Mouse (Mus musculus): ENCODE measurements at regions not wholly inside any gene's neighbourhood (a gene's known extent, or its start where the extent isn't known, plus 50 kb on each side); places are given as distances from the start of the nearest gene placed in this dataset.

- no peak overlapping the region for H3K4me2 ChIP-seq (ENCODE audit: low read length)
- H3K4me1 ChIP-seq (replicated peaks; ENCODE audit: control insufficient read depth, insufficient read depth, low read length) = no peaks in the 10 kb centered on the region
- ATAC-seq (replicated peaks; ENCODE audit: low FRiP score, low TSS enrichment, low read depth) (no peak), DNase-seq (ENCODE audit: low spot score) (no peak)
- H3K9me3 ChIP-seq (ENCODE audit: control insufficient read depth, low read length) = no peaks in the 10 kb centered on the region
- H3K27ac ChIP-seq (ENCODE audit: low read depth) = no peak overlapping the region
- no peak overlapping the region for H3K9ac ChIP-seq (ENCODE audit: low read length)
- WGBS = 84% methylated on average over 1 of the region's 1 CpGs
- H3K4me3 ChIP-seq (ENCODE audit: low read depth, low read length) = no peak overlapping the region
- no peaks in the 10 kb centered on the region for H3K36me3 ChIP-seq (ENCODE audit: control insufficient read depth, insufficient read depth, low read length)
- no peaks in the 10 kb centered on the region for H3K27me3 ChIP-seq (replicated peaks; ENCODE audit: control insufficient read depth, insufficient read depth, low read length)
These were observed 157.5 kb downstream of the Arl4a start for GRCm38 (mm10) chr12:39880309-39880708.

DNA sequence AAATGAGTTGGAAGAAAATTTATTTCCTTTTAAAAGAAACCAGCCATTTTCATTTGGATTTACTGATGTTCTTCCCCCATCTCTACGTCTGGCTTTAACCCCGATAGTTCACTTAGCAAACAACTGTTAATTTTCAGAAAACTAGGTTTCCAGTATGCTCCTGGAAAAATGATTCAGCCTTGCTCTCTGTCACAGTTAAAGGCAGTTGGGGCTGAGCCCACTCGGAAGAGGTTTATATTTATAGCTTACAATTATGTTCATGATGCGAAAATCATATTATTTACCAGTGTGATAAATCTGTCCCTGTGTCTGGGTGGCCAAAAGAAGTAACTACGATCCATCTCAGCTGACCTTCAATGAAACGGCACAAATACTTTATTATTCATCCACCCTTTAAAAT lies 163.9 kb downstream of the Arl4a start:
- no peak overlapping the region for H3K4me2 ChIP-seq (ENCODE audit: low read length)
- WGBS = 75% methylated on average over 6 of the region's 6 CpGs
- ATAC-seq (replicated peaks; ENCODE audit: low FRiP score, low TSS enrichment, low read depth) = no peak
- no peaks in the 10 kb centered on the region for H3K4me1 ChIP-seq (replicated peaks; ENCODE audit: control insufficient read depth, insufficient read depth, low read length)
- no peaks in the 10 kb centered on the region for H3K36me3 ChIP-seq (ENCODE audit: control insufficient read depth, insufficient read depth, low read length)
- no peaks in the 10 kb centered on the region for H3K27me3 ChIP-seq (replicated peaks; ENCODE audit: control insufficient read depth, insufficient read depth, low read length)
- no peak overlapping the region for H3K4me3 ChIP-seq (ENCODE audit: low read depth, low read length)
- no peak overlapping the region for H3K9ac ChIP-seq (ENCODE audit: low read length)
- H3K27ac ChIP-seq (ENCODE audit: low read depth) = no peak overlapping the region
- H3K9me3 ChIP-seq (ENCODE audit: control insufficient read depth, low read length) = no peaks in the 10 kb centered on the region
- DNase-seq (ENCODE audit: low spot score) = no peak

DNA sequence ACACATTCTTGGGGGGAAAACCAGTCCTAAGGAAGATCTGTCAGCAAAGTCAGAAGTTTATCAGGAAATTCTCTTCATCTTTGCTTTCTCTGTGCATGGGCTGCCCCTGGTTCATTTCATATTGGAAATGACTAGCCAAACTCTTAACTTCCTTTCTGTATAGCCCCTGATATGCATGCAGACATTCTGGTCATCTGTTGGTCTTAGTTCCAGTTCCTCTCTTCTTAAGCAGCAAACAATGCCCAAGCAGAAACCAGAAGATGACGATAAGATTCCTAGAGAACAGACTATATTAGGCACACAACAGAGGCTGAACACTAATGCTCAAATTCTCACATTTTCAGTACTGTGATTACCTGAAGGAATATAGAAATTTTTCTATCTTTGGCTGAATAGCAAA lies 176.0 kb downstream of the Arl4a start:
- H3K36me3 ChIP-seq (ENCODE audit: control insufficient read depth, insufficient read depth, low read length) = no peaks in the 10 kb centered on the region
- no peaks in the 10 kb centered on the region for H3K27me3 ChIP-seq (replicated peaks; ENCODE audit: control insufficient read depth, insufficient read depth, low read length)
- no peak overlapping the region for H3K9ac ChIP-seq (ENCODE audit: low read length)
- ATAC-seq (replicated peaks; ENCODE audit: low FRiP score, low TSS enrichment, low read depth) (no peak), DNase-seq (ENCODE audit: low spot score) (no peak)
- no peaks in the 10 kb centered on the region for H3K4me1 ChIP-seq (replicated peaks; ENCODE audit: control insufficient read depth, insufficient read depth, low read length)
- WGBS = 77% methylated on average over 1 of the region's 1 CpGs
- no peaks in the 10 kb centered on the region for H3K9me3 ChIP-seq (ENCODE audit: control insufficient read depth, low read length)
- no peak overlapping the region for H3K4me3 ChIP-seq (ENCODE audit: low read depth, low read length)
- no peak overlapping the region for H3K4me2 ChIP-seq (ENCODE audit: low read length)
- no peak overlapping the region for H3K27ac ChIP-seq (ENCODE audit: low read depth)

GRCm38 (mm10) chr12:39851610-39852009 lies 186.2 kb downstream of the Arl4a start:
- Histone ChIP-seq H3K9ac (ENCODE audit: low read length) (no peak overlapping the region), H3K36me3 (ENCODE audit: control insufficient read depth, insufficient read depth, low read length) (no peaks in the 10 kb centered on the region), H3K4me3 (ENCODE audit: low read depth, low read length) (no peak overlapping the region), H3K9me3 (ENCODE audit: control insufficient read depth, low read length) (no peaks in the 10 kb centered on the region), H3K27ac (ENCODE audit: low read depth) (no peak overlapping the region), H3K4me2 (ENCODE audit: low read length) (no peak overlapping the region), H3K27me3 (replicated peaks; ENCODE audit: control insufficient read depth, insufficient read depth, low read length) (no peaks in the 10 kb centered on the region), H3K4me1 (replicated peaks; ENCODE audit: control insufficient read depth, insufficient read depth, low read length) (no peaks in the 10 kb centered on the region)
- ATAC-seq (replicated peaks; ENCODE audit: low FRiP score, low TSS enrichment, low read depth) (no peak), DNase-seq (ENCODE audit: low spot score) (no peak)
- WGBS = 85% methylated on average over 6 of the region's 6 CpGs

DNA sequence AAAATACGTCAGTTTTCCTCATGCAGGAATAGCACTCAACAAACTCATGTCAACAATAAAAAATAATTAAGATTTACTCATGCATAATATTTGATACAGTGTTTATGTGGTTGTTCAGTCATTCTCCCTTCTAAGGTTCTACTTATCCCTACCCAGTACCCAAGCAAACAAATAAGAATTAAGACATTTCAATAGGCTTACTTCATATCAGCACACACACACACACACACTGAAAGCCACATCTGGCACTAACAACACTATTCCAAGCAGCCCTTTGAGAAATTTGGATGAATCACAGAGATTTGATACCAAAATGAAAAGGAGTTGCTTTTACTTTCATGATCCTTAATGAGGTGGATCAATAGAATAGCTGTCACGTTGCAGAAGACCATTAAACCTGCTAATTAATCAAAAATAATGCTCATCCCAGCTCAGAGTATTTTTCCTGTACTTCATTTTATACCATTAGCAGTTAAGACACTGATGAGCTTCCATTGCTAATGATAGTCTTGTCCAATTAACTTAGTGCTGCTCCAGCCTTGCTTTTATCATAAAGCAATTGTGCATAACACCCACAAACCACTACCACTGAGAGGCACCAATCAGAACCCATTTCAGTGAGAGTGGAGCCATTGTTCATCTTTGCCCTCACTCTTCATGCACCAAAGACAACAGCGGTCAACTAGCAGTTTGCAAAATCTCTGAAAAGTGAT lies 188.3 kb downstream of the Arl4a start:
- no peaks in the 10 kb centered on the region for H3K27me3 ChIP-seq (replicated peaks; ENCODE audit: control insufficient read depth, insufficient read depth, low read length)
- 84% methylated on average over 3 of the region's 3 CpGs for WGBS
- H3K9me3 ChIP-seq (ENCODE audit: control insufficient read depth, low read length) = no peaks in the 10 kb centered on the region
- H3K4me1 ChIP-seq (replicated peaks; ENCODE audit: control insufficient read depth, insufficient read depth, low read length) = no peaks in the 10 kb centered on the region
- ATAC-seq (replicated peaks; ENCODE audit: low FRiP score, low TSS enrichment, low read depth) = no peak
- no peak overlapping the region for H3K4me2 ChIP-seq (ENCODE audit: low read length)
- DNase-seq (ENCODE audit: low spot score) = no peak
- H3K9ac ChIP-seq (ENCODE audit: low read length) = no peak overlapping the region
- H3K36me3 ChIP-seq (ENCODE audit: control insufficient read depth, insufficient read depth, low read length) = no peaks in the 10 kb centered on the region
- H3K27ac ChIP-seq (ENCODE audit: low read depth) = no peak overlapping the region
- no peak overlapping the region for H3K4me3 ChIP-seq (ENCODE audit: low read depth, low read length)

GRCm38 (mm10) chr12:39840615-39841014 lies 197.2 kb downstream of the Arl4a start:
- H3K27ac ChIP-seq (ENCODE audit: low read depth) = no peak overlapping the region
- H3K27me3 ChIP-seq (replicated peaks; ENCODE audit: control insufficient read depth, insufficient read depth, low read length) = no peaks in the 10 kb centered on the region
- H3K9me3 ChIP-seq (ENCODE audit: control insufficient read depth, low read length) = no peaks in the 10 kb centered on the region
- no peak overlapping the region for H3K4me2 ChIP-seq (ENCODE audit: low read length)
- no peaks in the 10 kb centered on the region for H3K36me3 ChIP-seq (ENCODE audit: control insufficient read depth, insufficient read depth, low read length)
- no peaks in the 10 kb centered on the region for H3K4me1 ChIP-seq (replicated peaks; ENCODE audit: control insufficient read depth, insufficient read depth, low read length)
- no peak overlapping the region for H3K9ac ChIP-seq (ENCODE audit: low read length)
- H3K4me3 ChIP-seq (ENCODE audit: low read depth, low read length) = no peak overlapping the region
- ATAC-seq (replicated peaks; ENCODE audit: low FRiP score, low TSS enrichment, low read depth) = no peak
- WGBS = 88% methylated on average over 2 of the region's 2 CpGs
- no peak for DNase-seq (ENCODE audit: low spot score)

DNA sequence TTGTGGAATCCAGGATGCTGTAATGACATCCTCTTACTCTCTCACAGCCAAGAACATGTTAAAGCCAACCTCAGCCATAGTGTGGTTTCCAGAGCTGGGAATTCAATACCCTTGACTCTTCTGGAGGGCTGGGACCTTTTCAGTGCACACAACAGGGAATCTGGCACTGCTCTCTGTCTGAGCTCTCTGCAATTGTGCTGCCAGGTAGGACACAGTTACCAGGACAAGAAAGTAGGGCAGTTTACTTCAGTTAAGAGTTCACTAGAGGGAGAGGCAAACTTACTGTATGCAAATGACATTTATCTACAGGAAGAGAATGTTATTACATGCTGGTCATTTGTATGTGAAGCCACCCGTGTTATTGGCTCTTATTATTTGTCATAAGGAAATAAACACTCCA lies 197.6 kb downstream of the Arl4a start:
- Histone ChIP-seq H3K27me3 (replicated peaks; ENCODE audit: control insufficient read depth, insufficient read depth, low read length) (no peaks in the 10 kb centered on the region), H3K9me3 (ENCODE audit: control insufficient read depth, low read length) (no peaks in the 10 kb centered on the region), H3K36me3 (ENCODE audit: control insufficient read depth, insufficient read depth, low read length) (no peaks in the 10 kb centered on the region), H3K27ac (ENCODE audit: low read depth) (no peak overlapping the region), H3K9ac (ENCODE audit: low read length) (no peak overlapping the region), H3K4me1 (replicated peaks; ENCODE audit: control insufficient read depth, insufficient read depth, low read length) (no peaks in the 10 kb centered on the region), H3K4me2 (ENCODE audit: low read length) (no peak overlapping the region), H3K4me3 (ENCODE audit: low read depth, low read length) (no peak overlapping the region)
- 76% methylated on average over 1 of the region's 1 CpGs for WGBS
- no peak for ATAC-seq (replicated peaks; ENCODE audit: low FRiP score, low TSS enrichment, low read depth)
- DNase-seq (ENCODE audit: low spot score) = no peak

- Histone ChIP-seq H3K27ac (ENCODE audit: low read depth) (no peak overlapping the region), H3K4me2 (ENCODE audit: low read length) (no peak overlapping the region), H3K27me3 (replicated peaks; ENCODE audit: control insufficient read depth, insufficient read depth, low read length) (no peaks in the 10 kb centered on the region), H3K4me3 (ENCODE audit: low read depth, low read length) (no peak overlapping the region), H3K4me1 (replicated peaks; ENCODE audit: control insufficient read depth, insufficient read depth, low read length) (no peaks in the 10 kb centered on the region), H3K9ac (ENCODE audit: low read length) (no peak overlapping the region), H3K9me3 (ENCODE audit: control insufficient read depth, low read length) (no peaks in the 10 kb centered on the region), H3K36me3 (ENCODE audit: control insufficient read depth, insufficient read depth, low read length) (no peaks in the 10 kb centered on the region)
- ATAC-seq (replicated peaks; ENCODE audit: low FRiP score, low TSS enrichment, low read depth) (no peak), DNase-seq (ENCODE audit: low spot score) (no peak)
- WGBS = 79% methylated on average over 7 of the region's 7 CpGs
These were observed 206.7 kb downstream of the Arl4a start for GRCm38 (mm10) chr12:39831079-39831478.

DNA sequence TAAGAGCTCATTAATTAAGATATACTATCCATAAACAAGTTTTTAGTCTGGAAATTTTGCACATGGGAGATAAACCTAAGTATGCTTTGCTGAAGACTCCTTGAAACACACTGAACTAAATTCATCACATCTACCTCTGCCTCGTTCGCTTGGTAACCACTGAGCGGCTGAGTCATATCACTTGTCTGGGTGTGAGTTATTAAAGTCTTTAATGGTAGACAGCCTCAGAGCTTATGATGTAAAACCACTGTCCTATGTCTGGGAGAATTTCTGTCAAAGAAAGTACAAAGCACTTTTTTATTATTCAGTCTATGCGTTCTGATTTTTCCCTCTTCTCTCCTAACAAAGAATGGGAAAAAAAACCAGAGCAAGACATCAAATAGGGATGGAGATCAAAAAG lies 207.3 kb downstream of the Arl4a start:
- H3K27ac ChIP-seq (ENCODE audit: low read depth) = no peak overlapping the region
- no peaks in the 10 kb centered on the region for H3K36me3 ChIP-seq (ENCODE audit: control insufficient read depth, insufficient read depth, low read length)
- no peak overlapping the region for H3K9ac ChIP-seq (ENCODE audit: low read length)
- H3K27me3 ChIP-seq (replicated peaks; ENCODE audit: control insufficient read depth, insufficient read depth, low read length) = no peaks in the 10 kb centered on the region
- H3K4me2 ChIP-seq (ENCODE audit: low read length) = no peak overlapping the region
- no peak overlapping the region for H3K4me3 ChIP-seq (ENCODE audit: low read depth, low read length)
- ATAC-seq (replicated peaks; ENCODE audit: low FRiP score, low TSS enrichment, low read depth) = no peak
- no peak for DNase-seq (ENCODE audit: low spot score)
- H3K9me3 ChIP-seq (ENCODE audit: control insufficient read depth, low read length) = no peaks in the 10 kb centered on the region
- H3K4me1 ChIP-seq (replicated peaks; ENCODE audit: control insufficient read depth, insufficient read depth, low read length) = no peaks in the 10 kb centered on the region
- 80% methylated on average over 4 of the region's 4 CpGs for WGBS

Data from intestine, embryonic 14.5 days (tissue).